Mouse (Mus musculus) lung, embryonic 16.5 days (tissue): Measurements from ENCODE around the gene Angel2. TPM values are rescaled to one million over a fixed set of nuclear protein-coding genes. Genes with fewer than 3 reads are reported as not detected.
A peak's percentile ranks its signal among the peaks of the same experiment; 100 is the strongest.

Experiments
- ATAC-seq: fragments of 200-750 bp; cut with Nextera tagmentation; 2 replicates; pipeline ENCODE4 v1.8.0; 2017; ENCODE audit warnings: low read depth, mild to moderate bottlenecking, moderate library complexity
- H3K27ac ChIP-seq: fragments of 300-500 bp; sonication (generic); 2 replicates; pipeline ENCODE4 v1.5.1; 2014; ENCODE audit warnings: mild to moderate bottlenecking, control low read depth, low read length
- H3K27me3 ChIP-seq: fragments of 300-500 bp; sonication (generic); 2 replicates; pipeline ENCODE4 v1.6.1; 2014; ENCODE audit warnings: low read depth, low read length, mixed read lengths; ENCODE audit not compliant: control insufficient read depth, insufficient read depth
- H3K36me3 ChIP-seq: fragments of 300-500 bp; sonication (generic); 2 replicates; pipeline ENCODE4 v1.6.1; 2014; ENCODE audit warnings: low read length; ENCODE audit not compliant: control insufficient read depth, insufficient read depth
- H3K4me1 ChIP-seq: fragments of 300-500 bp; sonication (generic); replicated peaks from 2 replicates; pipeline ENCODE4 v1.6.1; 2014; ENCODE audit warnings: low read length, mixed read lengths; ENCODE audit not compliant: control insufficient read depth, insufficient read depth
- H3K4me2 ChIP-seq: fragments of 300-500 bp; sonication (generic); 2 replicates; pipeline ENCODE4 v1.6.1; 2014; ENCODE audit warnings: low read depth, low read length, control low read depth
- H3K4me3 ChIP-seq: fragments of 300-500 bp; sonication (generic); 2 replicates; pipeline ENCODE4 v1.5.1; 2014; ENCODE audit warnings: mild to moderate bottlenecking, low read length, control low read depth
- H3K9ac ChIP-seq: fragments of 300-500 bp; sonication (generic); 2 replicates; pipeline ENCODE4 v1.6.1; 2014; ENCODE audit warnings: low read length, control low read depth
- H3K9me3 ChIP-seq: fragments of 300-500 bp; sonication (generic); 2 replicates; pipeline ENCODE4 v1.6.1; 2016; ENCODE audit warnings: low read length; ENCODE audit not compliant: control insufficient read depth
- WGBS: fragments of 180-500 bp; shearing (Covaris S2); extraction: QIAGEN DNeasy Blood & Tissue Kit; methylation state at CpG from one replicate; pipeline ENCODE4 v1.1.7; 2014; 5-methylcytosine and 5-hydroxymethylcytosine counted together
- polyA plus RNA-seq: library from polyadenylated mRNA; unstranded; fragments of >200 nt; fragmentation: Nextera tagmentation; extraction: Ambion mirVana; gene quantifications from 2 replicates; pipeline ENCODE4 v1.2.1, GENCODE M21; 2015

Angel2 gene
- polyA plus RNA-seq, 1 experiment from 2014 or later = 40.5 TPM

- H3K4me1 ChIP-seq = peaks cover 12% of the 10 kb centered on the region
- H3K9me3 ChIP-seq = no peaks in the 10 kb centered on the region
- peak overlapping the region; percentile 87 for H3K4me2 ChIP-seq
- H3K9ac ChIP-seq = no peak overlapping the region; the same call in 1 of the 2 replicates
- H3K4me3 ChIP-seq = no peak overlapping the region; the same call in 1 of the 2 replicates
- ATAC-seq = no peak
- H3K36me3 ChIP-seq = 0 out of 2 replicates have a peak, but pooled peaks cover 2% of the 10 kb centered on the region
- no peak overlapping the region for H3K27ac ChIP-seq
- H3K27me3 ChIP-seq = no peaks in the 10 kb centered on the region
- 48% methylated on average over 3 of the region's 3 CpGs for WGBS
These were observed 2.4 kb downstream of the Angel2 start for GRCm38 (mm10) chr1:190927311-190927710.

DNA sequence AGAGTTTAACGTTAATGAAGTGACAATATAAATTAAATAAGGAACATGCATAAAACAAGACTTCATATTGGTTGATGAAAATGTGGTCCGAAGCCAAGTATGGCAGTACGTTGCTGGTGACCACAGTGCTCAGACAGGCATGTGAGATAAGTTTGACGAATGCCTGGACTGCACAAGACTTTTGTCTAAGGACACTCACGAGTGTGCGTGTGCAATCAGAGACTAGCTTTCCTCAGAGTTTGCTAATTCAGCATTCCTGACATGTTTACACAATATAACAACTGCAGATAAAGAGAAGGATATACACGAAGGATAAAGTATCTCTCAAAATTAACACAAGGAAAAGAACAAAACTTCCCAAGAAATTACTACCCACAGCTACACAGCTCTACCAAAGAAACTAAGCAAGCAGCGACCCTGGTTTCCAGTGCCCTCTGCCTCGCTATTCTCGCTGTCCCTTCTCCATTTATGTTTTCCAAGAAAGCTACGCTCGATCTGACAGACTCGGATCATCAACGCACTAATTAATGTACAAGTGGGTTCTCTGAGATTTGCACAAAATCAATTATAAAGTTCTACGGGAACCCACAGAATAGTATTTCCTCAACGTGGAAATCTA is 2.9 kb downstream of the Angel2 start:
- peak overlapping the region; percentile 99 for H3K27ac ChIP-seq
- peak overlapping the region; percentile 87 for H3K4me2 ChIP-seq
- no peaks in the 10 kb centered on the region for H3K27me3 ChIP-seq
- H3K4me3 ChIP-seq = peak overlapping the region; percentile 82
- WGBS = 4% methylated on average over 16 of the region's 16 CpGs
- H3K36me3 ChIP-seq = peaks cover 2% of the 10 kb centered on the region; the same call in 1 of the 2 replicates
- peaks cover 12% of the 10 kb centered on the region for H3K4me1 ChIP-seq
- no peaks in the 10 kb centered on the region for H3K9me3 ChIP-seq
- H3K9ac ChIP-seq = peak overlapping the region; percentile 92
- ATAC-seq = peak; percentile 38

- peak overlapping the region; percentile 87 for H3K4me2 ChIP-seq
- peak overlapping the region; percentile 92 for H3K9ac ChIP-seq
- peak; percentile 97 for ATAC-seq
- H3K9me3 ChIP-seq = no peaks in the 10 kb centered on the region
- peaks cover 4% of the 10 kb centered on the region; the same call in 1 of the 2 replicates for H3K36me3 ChIP-seq
- peak overlapping the region; percentile 99 for H3K27ac ChIP-seq
- H3K27me3 ChIP-seq = no peaks in the 10 kb centered on the region
- peak overlapping the region; percentile 82 for H3K4me3 ChIP-seq
- peaks cover 12% of the 10 kb centered on the region for H3K4me1 ChIP-seq
- WGBS = under 1% methylated on average over 52 of the region's 79 CpGs
These were observed 3.6 kb downstream of the Angel2 start for GRCm38 (mm10) chr1:190928370-190929009.

- peak; percentile 15 for ATAC-seq
- peak overlapping the region; percentile 92 for H3K9ac ChIP-seq
- H3K36me3 ChIP-seq = peaks cover 4% of the 10 kb centered on the region; the same call in 1 of the 2 replicates
- H3K4me3 ChIP-seq = peak overlapping the region; percentile 82
- H3K27me3 ChIP-seq = no peaks in the 10 kb centered on the region
- WGBS = 4% methylated on average over 22 of the region's 27 CpGs
- H3K9me3 ChIP-seq = no peaks in the 10 kb centered on the region
- H3K27ac ChIP-seq = peak overlapping the region; percentile 99
- peak overlapping the region; percentile 87 for H3K4me2 ChIP-seq
- H3K4me1 ChIP-seq = peaks cover 12% of the 10 kb centered on the region
These were observed 4.2 kb downstream of the Angel2 start for GRCm38 (mm10) chr1:190929010-190929695.

GRCm38 (mm10) chr1:190930181-190930580 is 5.3 kb downstream of the Angel2 start:
- Histone ChIP-seq H3K27me3 (no peaks in the 10 kb centered on the region), H3K36me3 (peaks cover 8% of the 10 kb centered on the region; the same call in 1 of the 2 replicates), H3K9me3 (no peaks in the 10 kb centered on the region), H3K27ac (no peak overlapping the region), H3K4me3 (no peak overlapping the region), H3K9ac (no peak overlapping the region; the same call in 1 of the 2 replicates), H3K4me2 (no peak overlapping the region), H3K4me1 (peaks cover 12% of the 10 kb centered on the region)
- ATAC-seq = no peak
- WGBS = 53% methylated on average over 6 of the region's 6 CpGs

DNA sequence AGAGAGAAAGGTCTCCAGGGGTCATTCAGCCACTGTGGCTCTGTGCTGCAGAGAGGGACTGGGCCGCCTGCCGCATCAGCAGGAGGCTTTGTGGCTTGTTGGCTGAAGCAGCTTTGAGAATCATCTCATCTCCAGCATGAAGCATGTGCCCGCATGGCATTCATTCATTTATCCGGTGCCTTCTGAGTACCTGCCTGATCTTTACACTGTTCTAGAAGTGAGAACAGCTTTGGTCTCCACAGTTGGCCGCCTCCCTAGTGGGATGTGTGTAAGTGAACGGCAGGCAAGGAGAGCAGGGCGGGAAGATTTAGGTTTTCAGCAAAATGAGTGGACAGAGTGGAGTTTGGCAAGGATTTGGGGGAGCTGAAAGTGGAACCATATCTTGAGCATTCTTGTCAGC is 14.9 kb downstream of the Angel2 start:
- no peak overlapping the region for H3K27ac ChIP-seq
- 91% methylated on average over 7 of the region's 7 CpGs for WGBS
- no peak overlapping the region for H3K4me2 ChIP-seq
- no peaks in the 10 kb centered on the region for H3K4me1 ChIP-seq
- H3K9me3 ChIP-seq = no peaks in the 10 kb centered on the region
- no peaks in the 10 kb centered on the region for H3K27me3 ChIP-seq
- peaks cover 46% of the 10 kb centered on the region for H3K36me3 ChIP-seq
- no peak for ATAC-seq
- no peak overlapping the region for H3K4me3 ChIP-seq
- H3K9ac ChIP-seq = no peak overlapping the region

DNA sequence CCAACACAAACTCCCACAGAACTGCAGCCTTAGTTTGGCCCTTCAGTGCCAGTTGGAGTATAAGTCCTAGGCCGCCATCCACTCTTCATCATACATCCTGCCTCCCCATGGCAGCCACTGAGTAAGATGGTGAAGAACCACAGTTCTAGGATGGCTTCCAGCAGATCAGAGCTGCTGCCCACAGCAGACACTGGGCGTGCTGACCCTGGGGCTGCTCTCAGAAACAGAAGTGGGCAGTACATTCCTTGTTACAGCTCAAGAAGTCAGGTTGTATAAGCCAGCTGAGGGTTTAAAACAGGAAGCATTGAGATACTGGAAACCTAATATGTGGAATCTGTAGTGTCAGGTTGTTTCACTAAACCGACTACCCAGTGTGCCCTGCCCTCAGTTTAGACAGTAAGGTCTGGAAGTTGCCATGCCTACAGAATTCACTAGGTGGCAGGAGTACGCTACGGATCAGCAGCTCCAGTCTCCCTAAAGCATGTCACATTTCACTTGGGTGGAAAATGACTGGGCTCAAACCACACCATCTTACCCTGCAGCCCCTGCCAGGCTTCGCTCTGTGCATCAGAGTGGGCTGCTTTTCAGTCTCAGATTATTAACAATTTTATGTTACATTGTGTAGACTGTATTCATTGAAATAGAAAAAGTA is 19.3 kb downstream of the Angel2 start:
- Histone ChIP-seq H3K4me3 (no peak overlapping the region), H3K27ac (no peak overlapping the region), H3K36me3 (peaks cover 43% of the 10 kb centered on the region), H3K27me3 (no peaks in the 10 kb centered on the region), H3K4me2 (no peak overlapping the region), H3K9me3 (no peaks in the 10 kb centered on the region), H3K4me1 (no peaks in the 10 kb centered on the region), H3K9ac (no peak overlapping the region)
- 45% methylated on average over 6 of the region's 6 CpGs for WGBS
- ATAC-seq = peak; percentile 73

DNA sequence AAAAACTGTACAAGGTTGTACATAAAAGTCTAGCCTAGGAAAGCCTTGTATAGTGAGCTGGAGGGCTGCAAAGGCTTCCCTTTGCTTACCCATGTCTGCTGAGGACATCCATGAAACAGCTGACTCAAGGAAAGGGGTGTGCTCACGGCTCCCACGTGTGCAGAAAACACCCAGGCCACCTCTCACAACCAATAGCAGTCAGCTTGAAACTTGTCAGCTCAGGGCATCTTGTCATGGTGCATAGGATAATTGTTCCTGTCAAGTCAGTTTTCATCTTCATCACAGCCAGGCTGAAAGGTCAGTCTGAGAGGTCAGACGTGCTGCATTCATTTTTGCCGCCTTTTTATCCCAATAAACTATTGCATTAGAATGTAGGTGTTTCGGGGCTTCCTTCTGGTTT is 23.1 kb downstream of the Angel2 start:
- Histone ChIP-seq H3K9me3 (no peaks in the 10 kb centered on the region), H3K36me3 (peaks cover 19% of the 10 kb centered on the region), H3K4me2 (no peak overlapping the region), H3K27ac (no peak overlapping the region), H3K4me3 (no peak overlapping the region), H3K27me3 (no peaks in the 10 kb centered on the region), H3K9ac (no peak overlapping the region), H3K4me1 (no peaks in the 10 kb centered on the region)
- no peak for ATAC-seq
- WGBS = 84% methylated on average over 5 of the region's 5 CpGs

DNA sequence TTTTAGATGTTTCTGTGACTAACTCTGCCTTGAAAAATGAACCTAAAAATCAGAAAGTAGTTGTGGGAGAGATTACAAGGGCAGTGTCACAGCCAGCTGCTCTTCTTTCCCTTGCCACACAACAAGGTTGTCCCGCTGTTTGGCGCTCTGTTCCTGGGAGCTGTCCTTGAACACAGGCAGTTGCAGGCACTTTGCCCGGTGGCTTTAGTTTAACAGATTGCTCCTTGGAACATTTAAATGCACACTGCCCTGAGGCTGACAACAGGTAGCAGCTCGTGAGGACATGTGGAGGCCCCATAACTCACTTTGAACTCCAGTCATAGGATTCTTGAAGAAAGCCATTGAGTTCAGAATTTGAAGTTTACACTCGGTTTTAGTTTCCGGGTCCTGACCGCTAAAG is 23.5 kb downstream of the Angel2 start:
- no peak overlapping the region for H3K4me2 ChIP-seq
- H3K36me3 ChIP-seq = peaks cover 16% of the 10 kb centered on the region
- H3K4me1 ChIP-seq = no peaks in the 10 kb centered on the region
- no peak for ATAC-seq
- no peak overlapping the region for H3K27ac ChIP-seq
- no peak overlapping the region for H3K9ac ChIP-seq
- 85% methylated on average over 7 of the region's 7 CpGs for WGBS
- no peaks in the 10 kb centered on the region for H3K27me3 ChIP-seq
- H3K4me3 ChIP-seq = no peak overlapping the region
- H3K9me3 ChIP-seq = no peaks in the 10 kb centered on the region
